Mouse (Mus musculus) adrenal gland, adult 10 weeks (tissue): Measurements from ENCODE around the gene 6030498E09Rik. TPM values are rescaled to one million over a fixed set of nuclear protein-coding genes. Genes with fewer than 3 reads are reported as not detected.

Source experiments
- polyA plus RNA-seq: library from polyadenylated mRNA; stranded (reverse); fragments of 350-450 nt; fragmentation: Illumina TruSeq; extraction: RNeasy Lipid Tissue Mini Kit (QIAGEN cat#74804); gene quantifications from one replicate; pipeline ENCODE4 v1.2.3, GENCODE M21; 2014; ENCODE audit warnings: low read depth, low replicate concordance

The 6030498E09Rik gene
- polyA plus RNA-seq = not detected

DNA sequence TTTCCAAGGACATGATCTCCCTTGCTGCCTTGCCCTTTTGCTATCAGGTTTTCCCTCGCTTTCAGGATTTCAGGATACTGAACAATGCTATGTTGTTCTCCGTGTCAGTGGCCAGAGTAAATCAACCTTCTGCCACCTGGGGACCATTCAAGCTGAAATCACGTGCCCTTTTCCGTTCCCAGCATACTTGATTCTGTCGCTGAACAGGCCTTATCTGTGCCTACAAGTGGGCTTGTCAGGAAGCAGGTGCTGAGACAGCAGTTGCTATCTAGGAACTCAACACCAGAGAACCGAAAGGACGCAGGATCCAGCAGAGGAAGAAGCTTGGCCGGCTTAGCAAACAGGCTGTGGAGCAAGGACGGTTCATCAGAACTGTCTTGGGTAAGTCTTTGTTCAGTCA, at the start of gene 6030498E09Rik:
6030498E09Rik (plus strand) TSS at position 194 of the 400 bp plus-strand sequence.

Other genes with a start within 250 kb of the 6030498E09Rik start
- 180 TPM for gene Cul4b, start 196.5 kb upstream of the 6030498E09Rik start, polyA plus RNA-seq
- gene Mcts1, start 172.1 kb upstream of the 6030498E09Rik start, polyA plus RNA-seq = 322 TPM
- 134 TPM for gene C1galt1c1, start 137.6 kb upstream of the 6030498E09Rik start, polyA plus RNA-seq